Mouse (Mus musculus) kidney, postnatal 0 days (tissue): ENCODE measurements around the gene Camk1g. TPM values are rescaled to one million over a fixed set of nuclear protein-coding genes. Genes with fewer than 3 reads are reported as not detected.

ENCODE experiments used
- ATAC-seq: fragments of 200-750 bp; cut with Nextera tagmentation; replicated peaks from 2 replicates; pipeline ENCODE4 v1.8.0; 2017; ENCODE audit warnings: low read depth, moderate number of reproducible peaks, moderate TSS enrichment, moderate library complexity; ENCODE audit not compliant: low FRiP score
- DNase-seq: peaks from one replicate; pipeline ENCODE4 v3.0.0-alpha.2; 2016; ENCODE audit warnings: low spot score
- H3K27ac ChIP-seq: fragments of 300-500 bp; sonication (generic); 2 replicates; pipeline ENCODE4 v1.5.1; 2014; ENCODE audit warnings: mild to moderate bottlenecking
- H3K27me3 ChIP-seq: fragments of 300-500 bp; sonication (generic); 2 replicates; pipeline ENCODE4 v1.6.1; 2014; ENCODE audit warnings: low read length, mixed read lengths; ENCODE audit not compliant: insufficient read depth
- H3K36me3 ChIP-seq: fragments of 300-500 bp; sonication (generic); 2 replicates; pipeline ENCODE4 v1.6.1; 2014; ENCODE audit warnings: low read length, mixed read lengths; ENCODE audit not compliant: insufficient read depth
- H3K4me1 ChIP-seq: fragments of 300-500 bp; sonication (generic); replicated peaks from 2 replicates; pipeline ENCODE4 v1.6.1; 2014; ENCODE audit warnings: antibody characterized with exemption, low read length, mixed read lengths; ENCODE audit not compliant: insufficient read depth
- H3K4me2 ChIP-seq: fragments of 300-500 bp; sonication (generic); 2 replicates; pipeline ENCODE4 v1.6.1; 2014; ENCODE audit warnings: mild to moderate bottlenecking, low read length, moderate library complexity, mixed read lengths
- H3K4me3 ChIP-seq: fragments of 300-500 bp; sonication (generic); replicated peaks from 2 replicates; pipeline ENCODE4 v1.5.1; 2014; ENCODE audit warnings: low read depth, low read length
- H3K9ac ChIP-seq: fragments of 300-500 bp; sonication (generic); 2 replicates; pipeline ENCODE4 v1.6.1; 2014; ENCODE audit warnings: low read depth, low read length
- H3K9me3 ChIP-seq: fragments of 300-500 bp; sonication (generic); replicated peaks from 2 replicates; pipeline ENCODE4 v1.6.1; 2016; ENCODE audit warnings: low read length, inconsistent platforms, mixed read lengths
- CTCF ChIP-seq: IDR thresholded peaks from 2 replicates; pipeline ENCODE4 v1.5.1; 2016; ENCODE audit warnings: antibody characterized with exemption, low read depth, mild to moderate bottlenecking, moderate library complexity
- WGBS: fragments of 180-500 bp; shearing (Covaris S2); extraction: QIAGEN DNeasy Blood & Tissue Kit; methylation state at CpG from one replicate; pipeline ENCODE4 v1.1.7; 2014; 5-methylcytosine and 5-hydroxymethylcytosine counted together
- polyA plus RNA-seq: library from polyadenylated mRNA; unstranded; fragments of >200 nt; fragmentation: Nextera tagmentation; extraction: Ambion mirVana; gene quantifications from 2 replicates; pipeline ENCODE4 v1.2.1, GENCODE M21; 2015

Gene Camk1g
- polyA plus RNA-seq, 1 experiment from 2014 or later, result 6.8 TPM

GRCm38 (mm10) chr1:193298141-193298765, 71.8 kb downstream of the Camk1g start:
- no peak overlapping the region for H3K9ac ChIP-seq
- H3K9me3 ChIP-seq, result no peaks in the 10 kb centered on the region
- WGBS, result 74% methylated on average over 3 of the region's 3 CpGs
- H3K4me3 ChIP-seq, result no peak overlapping the region
- no peaks in the 10 kb centered on the region for H3K36me3 ChIP-seq
- no peaks in the 10 kb centered on the region for H3K27me3 ChIP-seq
- no peak for TF ChIP-seq CTCF
- H3K27ac ChIP-seq, result no peak overlapping the region
- no peaks in the 10 kb centered on the region for H3K4me1 ChIP-seq
- no peak for DNase-seq
- no peak for ATAC-seq
- no peak overlapping the region for H3K4me2 ChIP-seq

Other genes starting within 250 kb of the Camk1g start
- 3.6 and 4.0 TPM in 2 replicates for gene Diexf, start 240.0 kb downstream of the Camk1g start, polyA plus RNA-seq
- 17.2 and 17.3 TPM in 2 replicates for gene Irf6, start 217.2 kb downstream of the Camk1g start, polyA plus RNA-seq
- gene A130010J15Rik, start 202.3 kb downstream of the Camk1g start, polyA plus RNA-seq, result 10.7 and 12.5 TPM in 2 replicates
- 1.4 and 1.7 TPM in 2 replicates for gene Traf3ip3, start 168.6 kb downstream of the Camk1g start, polyA plus RNA-seq
- 1.6 and 1.9 TPM in 2 replicates for gene Lamb3, start 162.6 kb downstream of the Camk1g start, polyA plus RNA-seq
- 8.7 and 11.4 TPM in 2 replicates for gene Hsd11b1, start 106.2 kb downstream of the Camk1g start, polyA plus RNA-seq
- 47.6 and 48.9 TPM in 2 replicates for gene G0s2, start 97.1 kb downstream of the Camk1g start, polyA plus RNA-seq